Mouse (Mus musculus) neural tube, embryonic 12.5 days (tissue): Measurements from ENCODE around the gene Twnk. TPM values are rescaled to one million over a fixed set of nuclear protein-coding genes. Genes with fewer than 3 reads are reported as not detected.

Experiments used
- ATAC-seq: fragments of 200-750 bp; cut with Nextera tagmentation; 2 replicates; pipeline ENCODE4 v1.8.0; 2017; ENCODE audit warnings: low read depth, mild to moderate bottlenecking, moderate TSS enrichment, moderate library complexity; ENCODE audit not compliant: low FRiP score
- H3K27ac ChIP-seq: fragments of 300-500 bp; sonication (generic); 2 replicates; pipeline ENCODE4 v1.5.1; 2016
- H3K27me3 ChIP-seq: fragments of 300-500 bp; sonication (generic); replicated peaks from 2 replicates; pipeline ENCODE4 v1.6.1; 2016; ENCODE audit warnings: mild to moderate bottlenecking
- H3K36me3 ChIP-seq: fragments of 300-500 bp; sonication (generic); 2 replicates; pipeline ENCODE4 v1.6.1; 2016; ENCODE audit warnings: mild to moderate bottlenecking
- H3K4me1 ChIP-seq: fragments of 300-500 bp; sonication (generic); 2 replicates; pipeline ENCODE4 v1.6.1; 2016
- H3K4me2 ChIP-seq: fragments of 300-500 bp; sonication (generic); replicated peaks from 2 replicates; pipeline ENCODE4 v1.6.1; 2016; ENCODE audit warnings: mild to moderate bottlenecking
- H3K4me3 ChIP-seq: fragments of 300-500 bp; sonication (generic); 2 replicates; pipeline ENCODE4 v1.5.1; 2016
- H3K9ac ChIP-seq: fragments of 300-500 bp; sonication (generic); 2 replicates; pipeline ENCODE4 v1.6.1; 2016; ENCODE audit warnings: mild to moderate bottlenecking
- H3K9me3 ChIP-seq: fragments of 300-500 bp; sonication (generic); 2 replicates; pipeline ENCODE4 v1.6.1; 2016; ENCODE audit warnings: mild to moderate bottlenecking
- WGBS: fragments of 180-500 bp; shearing (Covaris S2); methylation state at CpG from one replicate; pipeline ENCODE4 v1.1.7; 2016; 5-methylcytosine and 5-hydroxymethylcytosine counted together
- polyA plus RNA-seq: library from polyadenylated mRNA; unstranded; fragments of >200 nt; fragmentation: Nextera tagmentation; extraction: Ambion mirVana; gene quantifications from 2 replicates; pipeline ENCODE4 v1.2.1, GENCODE M21; 2016

The Twnk gene
- polyA plus RNA-seq, 1 experiment from 2014 or later: 22.8 TPM

GRCm38 (mm10) chr19:45046523-45047321 is 41.3 kb downstream of the Twnk start:
- Histone ChIP-seq H3K27ac (no peak overlapping the region; the same call in 1 of the 2 replicates), H3K4me2 (peak overlapping the region; percentile 65), H3K9ac (peak overlapping the region; percentile 69), H3K27me3 (peaks cover 24% of the 10 kb centered on the region), H3K36me3 (peaks cover 4% of the 10 kb centered on the region; the same call in 1 of the 2 replicates), H3K4me3 (peak overlapping the region; percentile 51), H3K9me3 (no peaks in the 10 kb centered on the region), H3K4me1 (peaks cover 29% of the 10 kb centered on the region)
- 3% methylated on average over 34 of the region's 34 CpGs for WGBS
- ATAC-seq: peak; percentile 61

- peak within 1 kb of the TSS; percentile 74 for H3K27ac ChIP-seq
- H3K4me1 ChIP-seq: peaks cover 29% of the 10 kb centered on the region
- H3K4me2 ChIP-seq: peak within 1 kb of the TSS; percentile 65
- ATAC-seq: peak; percentile 86
- under 1% methylated on average over 26 of the region's 26 CpGs for WGBS
- H3K27me3 ChIP-seq: peaks cover 24% of the 10 kb centered on the region
- peaks cover 9% of the 10 kb centered on the region; the same call in 1 of the 2 replicates for H3K36me3 ChIP-seq
- peak within 1 kb of the TSS; percentile 51 for H3K4me3 ChIP-seq
- H3K9ac ChIP-seq: peak within 1 kb of the TSS; percentile 69
- no peaks in the 10 kb centered on the region for H3K9me3 ChIP-seq
These were observed 42.0 kb downstream of the Twnk start, which contains the start of gene Sfxn3 for GRCm38 (mm10) chr19:45047417-45047934. Gene Sfxn3 (plus strand): TSS chr19:45047503.

- peak; percentile 34 for ATAC-seq
- peaks cover 24% of the 10 kb centered on the region for H3K27me3 ChIP-seq
- peaks cover 29% of the 10 kb centered on the region for H3K4me1 ChIP-seq
- peaks cover 13% of the 10 kb centered on the region; the same call in 1 of the 2 replicates for H3K36me3 ChIP-seq
- peak overlapping the region; percentile 74 for H3K27ac ChIP-seq
- H3K4me3 ChIP-seq: peak overlapping the region; percentile 51
- H3K4me2 ChIP-seq: peak overlapping the region; percentile 65
- H3K9ac ChIP-seq: peak overlapping the region; percentile 69
- no peaks in the 10 kb centered on the region for H3K9me3 ChIP-seq
- WGBS: 57% methylated on average over 11 of the region's 11 CpGs
These were observed 42.6 kb downstream of the Twnk start for GRCm38 (mm10) chr19:45047935-45048643.

GRCm38 (mm10) chr19:45048644-45049365 is 43.3 kb downstream of the Twnk start:
- Histone ChIP-seq H3K4me2 (peak overlapping the region; percentile 65), H3K36me3 (peaks cover 13% of the 10 kb centered on the region; the same call in 1 of the 2 replicates), H3K27me3 (peaks cover 24% of the 10 kb centered on the region), H3K9ac (0 out of 2 replicates have a peak overlapping the region, but pooled peaks have one; percentile 69), H3K27ac (no peak overlapping the region), H3K4me3 (peak overlapping the region; percentile 51), H3K9me3 (no peaks in the 10 kb centered on the region), H3K4me1 (peaks cover 29% of the 10 kb centered on the region)
- 85% methylated on average over 12 of the region's 12 CpGs for WGBS
- ATAC-seq: no peak

GRCm38 (mm10) chr19:45049523-45049922 is 44.1 kb downstream of the Twnk start:
- H3K36me3 ChIP-seq: peaks cover 19% of the 10 kb centered on the region; the same call in 1 of the 2 replicates
- ATAC-seq: no peak
- peak overlapping the region; percentile 65; the same call in 1 of the 2 replicates for H3K4me2 ChIP-seq
- WGBS: 79% methylated on average over 9 of the region's 9 CpGs
- H3K9me3 ChIP-seq: no peaks in the 10 kb centered on the region
- peaks cover 29% of the 10 kb centered on the region for H3K4me1 ChIP-seq
- no peak overlapping the region; the same call in 1 of the 2 replicates for H3K9ac ChIP-seq
- no peak overlapping the region for H3K27ac ChIP-seq
- H3K27me3 ChIP-seq: peaks cover 20% of the 10 kb centered on the region
- no peak overlapping the region for H3K4me3 ChIP-seq

GRCm38 (mm10) chr19:45053451-45053850 is 48.0 kb downstream of the Twnk start:
- peaks cover 29% of the 10 kb centered on the region for H3K4me1 ChIP-seq
- 0 out of 2 replicates have a peak, but pooled peaks cover 4% of the 10 kb centered on the region for H3K27me3 ChIP-seq
- no peak for ATAC-seq
- WGBS: 87% methylated on average over 8 of the region's 8 CpGs
- no peak overlapping the region for H3K4me2 ChIP-seq
- H3K27ac ChIP-seq: no peak overlapping the region
- H3K9ac ChIP-seq: no peak overlapping the region
- no peak overlapping the region for H3K4me3 ChIP-seq
- H3K36me3 ChIP-seq: peaks cover 22% of the 10 kb centered on the region; the same call in 1 of the 2 replicates
- no peaks in the 10 kb centered on the region for H3K9me3 ChIP-seq

GRCm38 (mm10) chr19:45054892-45055690 is 49.6 kb downstream of the Twnk start:
- H3K27me3 ChIP-seq: 0 out of 2 replicates have a peak, but pooled peaks cover 4% of the 10 kb centered on the region
- H3K36me3 ChIP-seq: peaks cover 22% of the 10 kb centered on the region; the same call in 1 of the 2 replicates
- no peak for ATAC-seq
- no peak overlapping the region for H3K4me3 ChIP-seq
- H3K9ac ChIP-seq: no peak overlapping the region
- no peaks in the 10 kb centered on the region for H3K9me3 ChIP-seq
- no peak overlapping the region for H3K27ac ChIP-seq
- H3K4me1 ChIP-seq: peaks cover 23% of the 10 kb centered on the region
- no peak overlapping the region for H3K4me2 ChIP-seq
- 81% methylated on average over 6 of the region's 6 CpGs for WGBS

GRCm38 (mm10) chr19:45056364-45056763 is 50.9 kb downstream of the Twnk start:
- Histone ChIP-seq H3K4me1 (peaks cover 23% of the 10 kb centered on the region), H3K27ac (no peak overlapping the region), H3K36me3 (peaks cover 18% of the 10 kb centered on the region; the same call in 1 of the 2 replicates), H3K4me3 (no peak overlapping the region), H3K27me3 (0 out of 2 replicates have a peak, but pooled peaks cover 4% of the 10 kb centered on the region), H3K4me2 (peak overlapping the region; percentile 78), H3K9me3 (no peaks in the 10 kb centered on the region), H3K9ac (no peak overlapping the region)
- ATAC-seq: no peak
- 49% methylated on average over 4 of the region's 4 CpGs for WGBS

- Histone ChIP-seq H3K27me3 (0 out of 2 replicates have a peak, but pooled peaks cover 4% of the 10 kb centered on the region), H3K36me3 (peaks cover 16% of the 10 kb centered on the region; the same call in 1 of the 2 replicates), H3K9me3 (no peaks in the 10 kb centered on the region), H3K4me3 (no peak overlapping the region), H3K9ac (peak overlapping the region; percentile 60; the same call in 1 of the 2 replicates), H3K4me1 (peaks cover 23% of the 10 kb centered on the region), H3K4me2 (peak overlapping the region; percentile 78), H3K27ac (no peak overlapping the region)
- WGBS: 90% methylated on average over 7 of the region's 7 CpGs
- ATAC-seq: no peak
These were observed 51.6 kb downstream of the Twnk start for GRCm38 (mm10) chr19:45056908-45057698.

GRCm38 (mm10) chr19:45057724-45058112 is 52.3 kb downstream of the Twnk start:
- peaks cover 11% of the 10 kb centered on the region; the same call in 1 of the 2 replicates for H3K36me3 ChIP-seq
- peak overlapping the region; percentile 78 for H3K4me2 ChIP-seq
- ATAC-seq: no peak; the same call in 1 of the 2 replicates
- peak overlapping the region; percentile 57 for H3K4me3 ChIP-seq
- H3K4me1 ChIP-seq: peaks cover 23% of the 10 kb centered on the region
- 0 out of 2 replicates have a peak, but pooled peaks cover 4% of the 10 kb centered on the region for H3K27me3 ChIP-seq
- peak overlapping the region; percentile 60 for H3K9ac ChIP-seq
- 51% methylated on average over 7 of the region's 7 CpGs for WGBS
- no peaks in the 10 kb centered on the region for H3K9me3 ChIP-seq
- peak overlapping the region; percentile 95 for H3K27ac ChIP-seq
